Mouse (Mus musculus) small intestine, adult 2 months (tissue): ENCODE data around the gene Lgalsl.

ENCODE experiments used
- CTCF ChIP-seq: fragments of 200-500 bp; IDR thresholded peaks from 2 replicates; pipeline ENCODE4 v1.5.1; 2012; ENCODE audit warnings: low read depth, mild to moderate bottlenecking, control low read depth, inconsistent platforms, low read length, moderate library complexity, mixed read lengths; ENCODE audit not compliant: insufficient replicate concordance, insufficient read length; ENCODE audit errors: extremely low read depth
- POLR2A ChIP-seq: fragments of 200-500 bp; IDR thresholded peaks from 2 replicates; pipeline ENCODE4 v1.6.1; 2012; ENCODE audit warnings: low read depth, mild to moderate bottlenecking, control low read depth, inconsistent platforms, low read length, moderate library complexity

- TF ChIP-seq CTCF (no peak), POLR2A (no peak)
Observed at GRCm38 (mm10) chr11:20778298-20778697, 52.6 kb downstream of the Lgalsl start.
